Mouse (Mus musculus) liver, adult 2 months (tissue): ENCODE measurements around the gene Cep57l1.

ENCODE experiments used
- CTCF ChIP-seq: fragments of 200-500 bp; IDR thresholded peaks from 2 replicates; pipeline ENCODE4 v1.5.1; 2011; ENCODE audit warnings: low read depth, low read length, control low read depth
- POLR2A ChIP-seq: fragments of 200-500 bp; IDR thresholded peaks from 2 replicates; pipeline ENCODE4 v1.6.1; 2011; ENCODE audit warnings: low read length, control low read depth; ENCODE audit not compliant: insufficient read depth; ENCODE audit errors: extremely low read depth

- TF ChIP-seq CTCF (no peak), POLR2A (no peak)
Measured at GRCm38 (mm10) chr10:41719587-41719986, 90.1 kb downstream of the Cep57l1 start.
